Mouse (Mus musculus) small intestine, adult 2 months (tissue): ENCODE results near the gene Oprm1. TPM values are rescaled to one million over a fixed set of nuclear protein-coding genes. Genes with fewer than 3 reads are reported as not detected.
"Not testable (repeated sequence)": the region's sequence is repeated elsewhere in the genome, so short reads cannot be mapped to it uniquely, and the experiment has no call there.

Experiments
- H3K27ac ChIP-seq: fragments of 200-500 bp; 2 replicates; pipeline ENCODE4 v1.5.1; 2012; ENCODE audit warnings: low read depth, low read length, control low read depth, inconsistent platforms; ENCODE audit not compliant: insufficient read depth
- H3K27me3 ChIP-seq: fragments of 200-500 bp; 2 replicates; pipeline ENCODE4 v1.6.1; 2012; ENCODE audit warnings: mild to moderate bottlenecking, moderate library complexity, low read length, inconsistent platforms; ENCODE audit not compliant: control insufficient read depth, insufficient read depth
- H3K36me3 ChIP-seq: fragments of 200-500 bp; 2 replicates; pipeline ENCODE4 v1.6.1; 2012; ENCODE audit warnings: mild to moderate bottlenecking, low read length, control low read depth, inconsistent platforms; ENCODE audit not compliant: control insufficient read depth, insufficient read depth
- H3K4me1 ChIP-seq: fragments of 200-500 bp; 2 replicates; pipeline ENCODE4 v1.6.1; 2012; ENCODE audit warnings: low read length, inconsistent platforms, mixed read lengths; ENCODE audit not compliant: control insufficient read depth, insufficient read depth, insufficient read length
- H3K4me3 ChIP-seq: fragments of 200-500 bp; 2 replicates; pipeline ENCODE4 v1.5.1; 2012; ENCODE audit warnings: low read depth, mild to moderate bottlenecking, control low read depth, inconsistent platforms, low read length, moderate library complexity
- CTCF ChIP-seq: fragments of 200-500 bp; IDR thresholded peaks from 2 replicates; pipeline ENCODE4 v1.5.1; 2012; ENCODE audit warnings: low read depth, mild to moderate bottlenecking, control low read depth, inconsistent platforms, low read length, moderate library complexity, mixed read lengths; ENCODE audit not compliant: insufficient replicate concordance, insufficient read length; ENCODE audit errors: extremely low read depth
- POLR2A ChIP-seq: fragments of 200-500 bp; IDR thresholded peaks from 2 replicates; pipeline ENCODE4 v1.6.1; 2012; ENCODE audit warnings: low read depth, mild to moderate bottlenecking, control low read depth, inconsistent platforms, low read length, moderate library complexity
- WGBS: fragments of 180-500 bp; shearing (Covaris S2); methylation state at CpG from one replicate; pipeline ENCODE4 v1.1.7; 2018; 5-methylcytosine and 5-hydroxymethylcytosine counted together
- polyA plus RNA-seq: library from polyadenylated mRNA; depleted of rRNA; stranded (reverse); fragments of >200 nt; gene quantifications from 2 replicates; pipeline ENCODE4 v1.2.3, GENCODE M21; 2012

The Oprm1 gene
- polyA plus RNA-seq, 1 experiment = 0.08 TPM

GRCm38 (mm10) chr10:6873917-6874316 lies 115.6 kb downstream of the Oprm1 start:
- Histone ChIP-seq H3K4me1 (no peaks in the 10 kb centered on the region), H3K4me3 (no peak overlapping the region), H3K36me3 (no peaks in the 10 kb centered on the region), H3K27ac (no peak overlapping the region), H3K27me3 (no peaks in the 10 kb centered on the region)
- TF ChIP-seq POLR2A (no peak), CTCF (no peak)
- 65% methylated on average over 1 of the region's 1 CpGs for WGBS

GRCm38 (mm10) chr10:6878276-6878881 lies 120.1 kb downstream of the Oprm1 start:
- H3K36me3 ChIP-seq = no peaks in the 10 kb centered on the region
- no peaks in the 10 kb centered on the region for H3K27me3 ChIP-seq
- H3K4me3 ChIP-seq = no peak overlapping the region
- no peak for TF ChIP-seq CTCF
- TF ChIP-seq POLR2A = no peak
- 77% methylated on average over 2 of the region's 2 CpGs for WGBS
- H3K27ac ChIP-seq = no peak overlapping the region
- no peaks in the 10 kb centered on the region for H3K4me1 ChIP-seq

GRCm38 (mm10) chr10:6882041-6882440 lies 123.7 kb downstream of the Oprm1 start:
- H3K36me3 ChIP-seq, H3K27me3 ChIP-seq, H3K27ac ChIP-seq, H3K4me1 ChIP-seq, H3K4me3 ChIP-seq: not testable (repeated sequence)
- 92% methylated on average over 1 of the region's 1 CpGs for WGBS

GRCm38 (mm10) chr10:6885460-6885859 lies 127.2 kb downstream of the Oprm1 start:
- TF ChIP-seq POLR2A = no peak
- no peak for TF ChIP-seq CTCF
- no peak overlapping the region for H3K27ac ChIP-seq
- H3K4me1 ChIP-seq = no peaks in the 10 kb centered on the region
- no peak overlapping the region for H3K4me3 ChIP-seq
- no peaks in the 10 kb centered on the region for H3K27me3 ChIP-seq
- WGBS = 0% methylated on average over 1 of the region's 1 CpGs
- H3K36me3 ChIP-seq = no peaks in the 10 kb centered on the region

- 61% methylated on average over 5 of the region's 5 CpGs for WGBS
- TF ChIP-seq POLR2A (no peak), CTCF (no peak)
- Histone ChIP-seq H3K27ac (no peak overlapping the region), H3K36me3 (no peaks in the 10 kb centered on the region), H3K27me3 (no peaks in the 10 kb centered on the region), H3K4me1 (no peaks in the 10 kb centered on the region), H3K4me3 (no peak overlapping the region)
Measured at GRCm38 (mm10) chr10:6889640-6890245, 131.4 kb downstream of the Oprm1 start.

GRCm38 (mm10) chr10:6890348-6891009 lies 132.2 kb downstream of the Oprm1 start:
- H3K27ac ChIP-seq = no peak overlapping the region
- no peaks in the 10 kb centered on the region for H3K36me3 ChIP-seq
- no peak for TF ChIP-seq CTCF
- no peak for TF ChIP-seq POLR2A
- no peaks in the 10 kb centered on the region for H3K27me3 ChIP-seq
- WGBS = 67% methylated on average over 5 of the region's 5 CpGs
- no peaks in the 10 kb centered on the region for H3K4me1 ChIP-seq
- H3K4me3 ChIP-seq = no peak overlapping the region

GRCm38 (mm10) chr10:6895796-6896195 lies 137.5 kb downstream of the Oprm1 start:
- 62% methylated on average over 3 of the region's 3 CpGs for WGBS
- Histone ChIP-seq H3K27me3 (no peaks in the 10 kb centered on the region), H3K36me3 (no peaks in the 10 kb centered on the region), H3K4me3 (no peak overlapping the region), H3K27ac (no peak overlapping the region), H3K4me1 (no peaks in the 10 kb centered on the region)
- TF ChIP-seq POLR2A (no peak), CTCF (no peak)
